Mouse (Mus musculus): Measurements from ENCODE around the gene Rasl10a.

GRCm38 (mm10) chr11:5058783-5059182 is 855 bp downstream of the Rasl10a start:
- no peak for TF ChIP-seq POLR2A (IDR thresholded peaks at IDR 0.05; ENCODE audit: insufficient read depth, low read depth, low read length)
- TF ChIP-seq CTCF (IDR thresholded peaks at IDR 0.05), result no peak
